Mouse (Mus musculus) forebrain, embryonic 15.5 days (tissue): Measurements from ENCODE around the gene Zfyve21. TPM values are rescaled to one million over a fixed set of nuclear protein-coding genes. Genes with fewer than 3 reads are reported as not detected.

ENCODE experiments used
- polyA plus RNA-seq: library from polyadenylated mRNA; unstranded; fragments of >200 nt; fragmentation: Nextera tagmentation; extraction: Ambion mirVana; gene quantifications from 2 replicates; pipeline ENCODE4 v1.2.1, GENCODE M21; 2015

Zfyve21 gene
- polyA plus RNA-seq, 1 experiment from 2014 or later: 41.7 TPM

Other genes starting within 250 kb of the Zfyve21 start
- 46.1 and 54.4 TPM in 2 replicates for gene Mark3, start 239.6 kb upstream of the Zfyve21 start, polyA plus RNA-seq
- 1,536 and 1,584 TPM in 2 replicates for gene Ckb, start 141.8 kb upstream of the Zfyve21 start, polyA plus RNA-seq
- 10.6 and 12.0 TPM in 2 replicates for gene Trmt61a, start 136.1 kb upstream of the Zfyve21 start, polyA plus RNA-seq
- 65.1 and 69.1 TPM in 2 replicates for gene Bag5, start 100.9 kb upstream of the Zfyve21 start, polyA plus RNA-seq
- gene Apopt1, start 100.9 kb upstream of the Zfyve21 start, polyA plus RNA-seq: 48.2 and 48.7 TPM in 2 replicates
- gene Klc1, start 55.3 kb upstream of the Zfyve21 start, polyA plus RNA-seq: 430 and 440 TPM in 2 replicates
- 4.5 and 4.8 TPM in 2 replicates for gene Xrcc3, start 297 bp upstream of the Zfyve21 start, polyA plus RNA-seq
- gene Ppp1r13b, start 93.9 kb downstream of the Zfyve21 start, polyA plus RNA-seq: 21.4 and 22.6 TPM in 2 replicates
- gene Atp5mpl, start 152.8 kb downstream of the Zfyve21 start, polyA plus RNA-seq: 615 and 675 TPM in 2 replicates
- 0.34 and 0.50 TPM in 2 replicates for gene Tdrd9, start 157.4 kb downstream of the Zfyve21 start, polyA plus RNA-seq
- gene Rd3l, start 167.1 kb downstream of the Zfyve21 start, polyA plus RNA-seq: not detected in 2 replicates